Mouse (Mus musculus): Measurements from ENCODE around the gene Rab3c.

Gene Rab3c

DNA sequence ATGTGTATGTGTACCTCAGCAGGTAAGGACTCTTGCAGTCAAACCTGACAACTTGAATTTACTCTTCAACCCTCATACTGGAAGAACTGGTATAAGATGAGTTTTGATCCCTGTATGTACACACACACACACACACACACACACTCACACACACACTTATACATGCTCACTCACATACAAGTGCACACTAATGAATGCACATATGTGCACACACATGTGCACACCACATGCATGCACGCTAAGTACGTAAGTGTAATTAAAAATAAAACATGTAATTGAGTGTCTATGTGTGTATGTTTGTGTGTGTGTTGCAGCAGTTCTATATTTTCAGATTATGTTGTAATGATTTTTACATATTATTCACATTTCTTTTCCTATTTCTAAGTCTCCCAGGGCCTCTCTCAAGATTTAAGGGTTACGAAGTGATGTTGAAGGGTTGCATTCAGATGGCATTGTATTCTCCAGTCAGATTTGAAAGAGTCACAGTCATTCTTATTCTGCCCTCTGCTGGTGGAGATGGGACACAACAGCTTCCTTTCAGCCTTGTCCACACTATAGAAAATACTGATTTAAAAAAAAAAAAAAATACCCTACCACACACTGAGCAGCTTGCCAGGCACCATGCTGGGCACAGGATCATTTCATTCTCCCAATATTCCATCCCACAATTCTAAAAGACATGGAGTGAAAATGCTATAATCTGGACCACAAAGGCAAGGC is 240.9 kb downstream of the Rab3c start:
- CTCF ChIA-PET, result interaction anchor here (0.5 to 2.7 kb wide), 27 partner anchors 8 to 1009 kb away, joined by 3 to 20 read pairs (median 4); no protein-coding TSS in a partner anchor
- POLR2A ChIA-PET, result interaction anchor here in 3 of 4 experiments (0.6 to 1.0 kb wide), 5 partner anchors 18 to 352 kb away, joined by 3 to 10 read pairs (median 3); no protein-coding TSS in a partner anchor

- POLR2A ChIA-PET, result interaction anchor here in 1 of 4 experiments (0.9 to 1.5 kb wide), 2 partner anchors 15 to 121 kb away, joined by 3 read pairs; no protein-coding TSS in a partner anchor
- CTCF ChIA-PET, result interaction anchor here in 1 of 4 experiments (0.6 to 1.5 kb wide), 3 partner anchors 65 to 117 kb away, joined by 3 read pairs; no protein-coding TSS in a partner anchor
Measured at GRCm38 (mm10) chr13:110039170-110039569, 241.6 kb downstream of the Rab3c start.

- ChIA-PET CTCF (interaction anchor here in 3 of 4 experiments (0.6 to 1.9 kb wide), 6 partner anchors 15 to 217 kb away, joined by 3 to 6 read pairs (median 3); no protein-coding TSS in a partner anchor), POLR2A (interaction anchor here in 2 of 4 experiments (0.9 to 1.5 kb wide), 4 partner anchors 14 to 121 kb away, joined by 3 to 4 read pairs (median 3); no protein-coding TSS in a partner anchor)
Measured at GRCm38 (mm10) chr13:110038521-110038920, 242.3 kb downstream of the Rab3c start.

GRCm38 (mm10) chr13:110034885-110035284 is 245.9 kb downstream of the Rab3c start:
- POLR2A ChIA-PET, result interaction anchor here in 1 of 4 experiments (0.6 kb wide), 1 partner anchor 176 kb away, joined by 3 read pairs; no protein-coding TSS in a partner anchor
- CTCF ChIA-PET, result interaction anchor here in 1 of 4 experiments (0.7 kb wide), 1 partner anchor 13 kb away, joined by 9 read pairs; no protein-coding TSS in a partner anchor

DNA sequence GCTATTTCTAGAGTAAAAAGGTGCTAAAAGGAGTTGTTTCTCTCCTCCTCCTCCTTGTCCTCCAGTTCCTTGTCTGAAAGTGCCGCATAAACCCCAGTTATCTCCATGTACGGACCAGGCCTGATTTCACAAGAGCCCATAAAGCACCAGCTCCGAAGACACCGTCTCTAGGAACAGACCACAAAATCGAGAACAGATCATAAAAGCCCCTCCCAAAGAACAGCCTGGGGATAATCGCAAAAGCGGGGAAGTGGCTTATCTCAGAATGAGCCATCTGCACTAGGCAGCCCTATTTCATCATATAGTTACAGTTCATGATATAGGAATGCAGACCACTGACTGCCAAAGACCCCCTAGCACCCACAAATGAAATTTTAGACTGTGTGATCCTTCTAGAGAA is 246.8 kb downstream of the Rab3c start:
- POLR2A ChIA-PET, result interaction anchor here in 2 of 4 experiments (0.6 to 1.3 kb wide), 2 partner anchors 14 to 16 kb away, joined by 3 to 4 read pairs; no protein-coding TSS in a partner anchor
- CTCF ChIA-PET, result no interaction called here

DNA sequence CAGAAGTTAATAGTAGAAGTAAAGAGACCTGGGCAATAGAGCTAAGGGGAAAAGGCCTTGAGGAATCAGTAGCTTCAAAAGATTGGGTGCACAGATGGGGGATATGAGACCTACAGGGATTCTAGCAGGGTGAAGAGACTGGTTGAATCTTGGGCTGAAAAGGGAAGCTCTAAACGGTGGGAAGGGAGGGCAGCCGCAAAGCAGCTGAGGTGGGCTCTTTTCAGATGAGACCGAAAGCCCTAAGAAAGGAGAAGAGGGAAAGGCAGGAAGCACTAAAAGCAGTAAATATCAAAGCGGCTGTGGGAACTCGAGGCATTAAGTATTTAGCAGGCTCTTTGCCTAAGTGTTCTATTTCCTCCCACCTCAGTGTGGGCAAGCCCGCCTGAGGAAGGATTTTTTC is 248.9 kb downstream of the Rab3c start:
- ChIA-PET POLR2A (interaction anchor here (0.6 to 4.5 kb wide), 12 partner anchors 12 to 865 kb away, joined by 3 to 52 read pairs (median 4); no protein-coding TSS in a partner anchor), CTCF (interaction anchor here (0.6 to 2.3 kb wide), 13 partner anchors 8 to 251 kb away, joined by 3 to 9 read pairs (median 4); no protein-coding TSS in a partner anchor)

DNA sequence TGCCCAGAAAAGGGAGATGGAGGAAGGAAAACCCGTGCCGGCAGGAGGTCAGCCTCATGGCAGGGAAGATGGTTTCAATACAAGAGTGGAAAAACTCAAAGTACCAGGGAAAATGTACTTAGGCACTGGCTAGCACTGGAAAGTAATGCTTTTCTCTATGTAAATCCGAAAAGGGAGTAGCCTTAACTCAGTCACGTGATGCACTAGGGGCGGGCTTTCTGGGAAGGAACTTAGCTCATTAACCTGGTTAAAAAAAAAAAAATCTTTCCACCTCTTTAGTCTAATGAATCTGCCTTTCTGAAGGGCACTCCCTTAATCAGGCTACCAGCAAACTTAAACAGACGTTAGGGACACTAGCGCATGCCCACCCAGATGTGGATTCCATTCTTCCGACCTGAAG is 249.7 kb downstream of the Rab3c start:
- ChIA-PET CTCF (interaction anchor here (0.6 to 2.3 kb wide), 14 partner anchors 8 to 1486 kb away, joined by 3 to 9 read pairs (median 4); no protein-coding TSS in a partner anchor), POLR2A (interaction anchor here in 3 of 4 experiments (0.6 to 4.5 kb wide), 13 partner anchors 11 to 1575 kb away, joined by 3 to 52 read pairs (median 4); no protein-coding TSS in a partner anchor)

- CTCF ChIA-PET, result interaction anchor here in 3 of 4 experiments (0.7 to 1.8 kb wide), 4 partner anchors 13 to 428 kb away, joined by 3 to 6 read pairs (median 4); no protein-coding TSS in a partner anchor
- POLR2A ChIA-PET, result interaction anchor here in 1 of 4 experiments (1.0 kb wide), 1 partner anchor 14 kb away, joined by 3 read pairs; no protein-coding TSS in a partner anchor
Measured at GRCm38 (mm10) chr13:110024381-110025161, 256.2 kb downstream of the Rab3c start.

DNA sequence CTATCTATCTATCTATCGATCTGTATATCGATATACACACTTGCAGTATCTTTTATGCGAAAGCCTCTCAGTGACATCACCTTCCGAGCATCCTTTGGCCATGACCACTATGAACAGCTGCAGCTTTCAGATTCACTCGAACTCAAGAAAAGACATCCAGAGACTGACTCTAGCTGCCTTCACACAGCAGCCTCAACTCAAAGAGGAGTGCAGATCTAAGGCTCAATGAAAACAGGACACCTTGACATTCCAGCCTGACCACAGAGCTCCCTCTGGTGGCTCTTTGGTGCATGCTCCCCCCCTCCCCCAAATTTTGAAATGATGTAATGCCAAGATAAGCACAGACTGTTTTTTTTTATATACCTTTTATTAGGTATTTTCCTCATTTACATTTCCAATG is 257.8 kb downstream of the Rab3c start:
- CTCF ChIA-PET, result interaction anchor here (0.5 to 1.8 kb wide), 13 partner anchors 9 to 549 kb away, joined by 3 to 7 read pairs (median 4); no protein-coding TSS in a partner anchor
- POLR2A ChIA-PET, result interaction anchor here in 3 of 4 experiments (0.8 to 8.1 kb wide), 5 partner anchors 9 to 215 kb away, joined by 3 to 52 read pairs (median 3); no protein-coding TSS in a partner anchor

DNA sequence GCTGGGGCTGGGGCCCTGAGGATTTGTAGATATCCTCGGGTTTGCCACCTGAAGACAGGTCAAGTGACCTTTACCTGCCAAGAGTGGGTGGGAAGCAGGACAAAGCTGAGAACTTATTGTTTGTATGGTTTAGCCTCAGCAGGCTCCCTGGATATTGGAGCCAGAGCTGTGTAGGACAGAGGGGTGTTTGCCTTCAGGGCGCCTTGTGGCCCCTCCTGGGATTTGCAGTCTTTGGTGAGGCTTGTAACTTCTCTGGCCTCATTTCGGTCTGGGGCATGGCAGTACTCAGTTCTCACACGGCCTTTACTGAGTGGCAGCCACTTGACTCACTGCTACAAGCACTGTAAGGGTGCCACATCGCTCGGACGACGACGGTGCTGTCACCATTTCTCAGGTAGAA is 261.0 kb downstream of the Rab3c start:
- ChIA-PET CTCF (interaction anchor here in 2 of 4 experiments (0.7 to 3.6 kb wide), 11 partner anchors 12 to 791 kb away, joined by 3 to 22 read pairs (median 3); no protein-coding TSS in a partner anchor), POLR2A (interaction anchor here in 3 of 4 experiments (0.6 to 8.1 kb wide), 59 partner anchors 9 to 1470 kb away, joined by 3 to 52 read pairs (median 4); partner anchors contain the start of genes Gpbp1 (in 1 of the 3) and Plk2 (in 1 of the 3))

- ChIA-PET POLR2A (interaction anchor here in 3 of 4 experiments (0.6 to 8.1 kb wide), 59 partner anchors 10 to 1471 kb away, joined by 3 to 52 read pairs (median 4); partner anchors contain the start of genes Gpbp1 (in 1 of the 3) and Plk2 (in 1 of the 3)), CTCF (interaction anchor here (0.5 to 3.6 kb wide), 22 partner anchors 12 to 1047 kb away, joined by 3 to 22 read pairs (median 3); no protein-coding TSS in a partner anchor)
Measured at GRCm38 (mm10) chr13:110018941-110019743, 261.7 kb downstream of the Rab3c start.

DNA sequence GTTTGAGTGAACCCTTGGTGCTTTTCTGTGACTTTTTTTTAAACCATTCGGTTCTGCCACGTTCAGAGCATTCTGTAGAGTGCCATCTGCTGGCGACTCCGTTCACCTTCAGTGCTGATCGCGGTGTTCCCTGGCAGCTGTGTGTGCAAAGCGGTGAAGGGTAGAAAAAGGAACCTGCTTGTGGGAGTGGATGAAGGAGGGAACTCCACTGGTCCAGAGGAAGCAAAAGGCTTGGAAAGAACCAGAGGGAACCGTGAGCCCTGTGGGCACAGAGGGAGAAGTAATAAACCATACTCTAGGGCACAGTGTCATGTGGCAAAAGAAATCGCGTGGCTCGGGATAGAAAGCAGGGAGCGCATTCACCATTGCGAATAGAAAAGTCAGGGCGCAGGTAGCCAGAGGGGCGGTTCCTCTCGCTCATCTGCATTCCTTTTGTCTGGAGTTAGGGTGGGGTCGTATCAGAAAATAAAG is 262.3 kb downstream of the Rab3c start:
- CTCF ChIA-PET, result interaction anchor here (0.5 to 3.6 kb wide), 18 partner anchors 12 to 1047 kb away, joined by 3 to 22 read pairs (median 3); no protein-coding TSS in a partner anchor
- POLR2A ChIA-PET, result interaction anchor here in 3 of 4 experiments (0.6 to 8.1 kb wide), 38 partner anchors 10 to 1472 kb away, joined by 3 to 52 read pairs (median 5); partner anchors contain the start of gene Gpbp1 (in 1 of the 3)

GRCm38 (mm10) chr13:110012029-110012428 is 268.8 kb downstream of the Rab3c start:
- ChIA-PET CTCF (interaction anchor here in 1 of 4 experiments (0.7 kb wide), 1 partner anchor 28 kb away, joined by 3 read pairs; no protein-coding TSS in a partner anchor), POLR2A (no interaction called here)

DNA sequence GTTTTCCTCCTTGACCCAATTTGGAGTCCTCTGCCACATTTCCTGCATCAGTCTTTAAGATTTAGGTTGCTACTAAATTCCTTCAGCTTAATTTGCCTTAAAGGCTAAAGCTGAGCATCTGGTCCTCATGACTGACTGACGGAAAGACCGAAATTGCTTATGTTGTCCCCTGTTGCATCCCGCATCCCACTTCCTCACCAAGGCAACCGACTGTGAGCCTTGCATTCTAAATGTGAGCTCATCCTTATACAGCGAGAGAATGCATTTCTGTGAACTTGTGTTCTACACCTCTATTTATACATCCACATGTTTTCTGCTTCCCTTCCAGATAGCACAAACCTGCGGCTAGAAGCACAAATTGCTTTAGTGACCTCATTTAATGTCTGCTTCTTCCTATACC is 269.9 kb downstream of the Rab3c start:
- POLR2A ChIA-PET, result no interaction called here
- CTCF ChIA-PET, result interaction anchor here in 1 of 4 experiments (1.0 kb wide), 1 partner anchor 12 kb away, joined by 3 read pairs; no protein-coding TSS in a partner anchor

GRCm38 (mm10) chr13:110008539-110008938 is 272.3 kb downstream of the Rab3c start:
- CTCF ChIA-PET, result no interaction called here
- POLR2A ChIA-PET, result interaction anchor here in 1 of 4 experiments (0.9 to 1.5 kb wide), 3 partner anchors 9 to 169 kb away, joined by 3 to 6 read pairs (median 3); no protein-coding TSS in a partner anchor

GRCm38 (mm10) chr13:110006106-110006781 is 274.6 kb downstream of the Rab3c start:
- ChIA-PET CTCF (interaction anchor here in 2 of 4 experiments (0.9 to 2.0 kb wide), 2 partner anchors 12 to 13 kb away, joined by 3 to 4 read pairs; no protein-coding TSS in a partner anchor), POLR2A (interaction anchor here (0.7 to 2.1 kb wide), 11 partner anchors 9 to 1913 kb away, joined by 3 to 9 read pairs (median 3); no protein-coding TSS in a partner anchor)
